Mouse (Mus musculus) kidney, embryonic 16.5 days (tissue): Measurements from ENCODE around the gene Tmprss9. TPM values are rescaled to one million over a fixed set of nuclear protein-coding genes. Genes with fewer than 3 reads are reported as not detected.

Source experiments
- microRNA counts: library from miRNA; unstranded; fragments of <30 nt; microRNA quantifications from one replicate; lab custom pipeline; 2016
- microRNA-seq: library from miRNA; unstranded; fragments of <30 nt; microRNA quantifications from one replicate; pipeline ENCODE4, GENCODE M21; 2016
- polyA plus RNA-seq: library from polyadenylated mRNA; unstranded; fragments of >200 nt; fragmentation: Nextera tagmentation; extraction: Ambion mirVana; gene quantifications from 2 replicates; pipeline ENCODE4 v1.2.1, GENCODE M21; 2015

The Tmprss9 gene
- polyA plus RNA-seq, 1 experiment from 2014 or later: not detected

MicroRNAs encoded within 50 kb of the gene (microRNA counts, 519-probe panel; counts per million panel counts)
- microRNA mmu-miR-1982 (lab: Ali Mortazavi, UCI): 104 counts per million, percentile 35 among the panel's probes with 10 or more counts

Small RNA genes within 50 kb of the gene (microRNA-seq; reads per million reads assigned to microRNA genes)
- 1.1 reads per million for gene Mir1982

Other genes starting within 250 kb of the Tmprss9 start
- gene Csnk1g2, start 249.0 kb upstream of the Tmprss9 start, polyA plus RNA-seq: 30.8 and 93.6 TPM in 2 replicates
- 21.0 and 74.8 TPM in 2 replicates for gene Btbd2, start 214.8 kb upstream of the Tmprss9 start, polyA plus RNA-seq
- gene Mknk2, start 193.7 kb upstream of the Tmprss9 start, polyA plus RNA-seq: 71.1 and 108 TPM in 2 replicates
- gene Mob3a, start 169.9 kb upstream of the Tmprss9 start, polyA plus RNA-seq: 43.1 and 43.2 TPM in 2 replicates
- gene Izumo4, start 169.7 kb upstream of the Tmprss9 start, polyA plus RNA-seq: 23.3 and 23.8 TPM in 2 replicates
- gene Ap3d1, start 129.6 kb upstream of the Tmprss9 start, polyA plus RNA-seq: 67.7 and 68.8 TPM in 2 replicates
- 17.3 and 20.7 TPM in 2 replicates for gene Dot1l, start 116.6 kb upstream of the Tmprss9 start, polyA plus RNA-seq
- gene Sf3a2, start 73.7 kb upstream of the Tmprss9 start, polyA plus RNA-seq: 71.2 and 87.3 TPM in 2 replicates
- 123 and 129 TPM in 2 replicates for gene Plekhj1, start 73.2 kb upstream of the Tmprss9 start, polyA plus RNA-seq
- 0.70 TPM in 1 of 2 replicates, not detected in the other for gene Amh, start 66.6 kb upstream of the Tmprss9 start, polyA plus RNA-seq
- 4.5 and 4.6 TPM in 2 replicates for gene Jsrp1, start 58.4 kb upstream of the Tmprss9 start, polyA plus RNA-seq
- 1,744 and 2,086 TPM in 2 replicates for gene Oaz1, start 45.2 kb upstream of the Tmprss9 start, polyA plus RNA-seq
- 0.66 and 0.71 TPM in 2 replicates for gene Lingo3, start 27.8 kb upstream of the Tmprss9 start, polyA plus RNA-seq
- 248 and 262 TPM in 2 replicates for gene Lsm7, start 16.6 kb upstream of the Tmprss9 start, polyA plus RNA-seq
- gene Sppl2b, start 16.6 kb upstream of the Tmprss9 start, polyA plus RNA-seq: 52.6 and 54.0 TPM in 2 replicates
- 361 and 376 TPM in 2 replicates for gene Timm13, start 29.1 kb downstream of the Tmprss9 start, polyA plus RNA-seq
- gene Lmnb2, start 46.4 kb downstream of the Tmprss9 start, polyA plus RNA-seq: 61.8 and 62.4 TPM in 2 replicates
- 22.3 and 24.1 TPM in 2 replicates for gene Gadd45b, start 58.2 kb downstream of the Tmprss9 start, polyA plus RNA-seq
- gene Gng7, start 143.1 kb downstream of the Tmprss9 start, polyA plus RNA-seq: 6.6 and 6.7 TPM in 2 replicates
- 0.11 and 0.41 TPM in 2 replicates for gene Diras1, start 153.8 kb downstream of the Tmprss9 start, polyA plus RNA-seq
- 19.6 and 19.9 TPM in 2 replicates for gene Slc39a3, start 165.6 kb downstream of the Tmprss9 start, polyA plus RNA-seq
- gene Sgta, start 188.3 kb downstream of the Tmprss9 start, polyA plus RNA-seq: 244 and 250 TPM in 2 replicates
- 69.6 and 70.0 TPM in 2 replicates for gene Thop1, start 198.2 kb downstream of the Tmprss9 start, polyA plus RNA-seq
- 0.24 and 0.29 TPM in 2 replicates for gene Creb3l3, start 227.0 kb downstream of the Tmprss9 start, polyA plus RNA-seq
- 195 and 207 TPM in 2 replicates for gene Map2k2, start 234.1 kb downstream of the Tmprss9 start, polyA plus RNA-seq